Mouse (Mus musculus) liver, postnatal 0 days (tissue): ENCODE measurements around the gene Gm20388.

ENCODE experiments used
- CTCF ChIP-seq: sonication (generic); IDR thresholded peaks from 2 replicates; pipeline ENCODE4 v1.5.1; 2016; ENCODE audit warnings: antibody characterized with exemption, low read depth
- EP300 ChIP-seq: IDR thresholded peaks from 2 replicates; pipeline ENCODE4 v1.6.1; 2016; ENCODE audit warnings: antibody characterized with exemption, low read depth, mild to moderate bottlenecking

DNA sequence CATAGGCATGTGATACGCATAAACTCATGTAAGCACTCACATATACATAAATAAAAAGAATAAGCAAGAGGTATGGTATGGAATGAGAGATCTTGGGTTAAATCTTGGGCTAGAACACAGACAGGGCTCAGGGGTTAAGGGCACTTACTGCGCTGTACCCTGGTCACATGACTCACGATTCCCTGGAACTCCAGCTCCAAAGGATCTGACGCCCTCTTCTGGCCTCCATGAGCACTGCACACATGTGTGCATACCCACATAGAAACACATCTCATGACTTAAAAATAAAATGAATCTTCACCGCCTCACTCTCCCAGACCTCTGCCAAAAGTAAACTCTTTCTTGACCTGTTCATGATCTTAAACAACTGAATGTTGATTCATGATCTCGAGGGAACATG lies 1587.0 kb downstream of the Gm20388 start:
- TF ChIP-seq CTCF = peak; percentile 18
- TF ChIP-seq EP300 = no peak
